Mouse (Mus musculus) MEL (cell line): ENCODE data around the gene Ccdc194. TPM values are rescaled to one million over a fixed set of nuclear protein-coding genes. Genes with fewer than 3 reads are reported as not detected.
A peak's percentile ranks its signal among the peaks of the same experiment; 100 is the strongest.

Source experiments
- DNase-seq: peaks from one replicate; pipeline ENCODE4 v3.0.0; 2011; ENCODE audit warnings: low read depth, low spot score
- H3K27ac ChIP-seq: 2 replicates; pipeline ENCODE4 v1.5.1; 2012; ENCODE audit warnings: low read depth, mild to moderate bottlenecking, control low read depth, low read length, moderate library complexity; ENCODE audit not compliant: control insufficient read depth
- H3K27me3 ChIP-seq, 2 experiments: fragments of 150-350 bp in 1 of 2; sonication (generic) in 1 of 2; 2 replicates each; pipeline ENCODE4 v1.6.1; 2012; ENCODE audit warnings: low read length in 2 of 2, mild to moderate bottlenecking in 2 of 2, improper control_type of control experiment in 1 of 2, moderate library complexity in 1 of 2; ENCODE audit not compliant: insufficient read depth in 2 of 2, control insufficient read depth in 1 of 2
- H3K36me3 ChIP-seq, 2 experiments: 2 replicates each; pipeline ENCODE4 v1.6.1; 2012 to 2014; ENCODE audit warnings: low read length in 2 of 2, improper control_type of control experiment in 1 of 2, inconsistent platforms in 1 of 2, mild to moderate bottlenecking in 1 of 2; ENCODE audit not compliant: insufficient read depth in 2 of 2, control insufficient read depth in 1 of 2
- H3K4me1 ChIP-seq, 2 experiments: fragments of 150-350 bp in 1 of 2; sonication (generic) in 1 of 2; 2 replicates each; pipeline ENCODE4 v1.6.1; 2012; ENCODE audit warnings: low read length in 2 of 2, improper control_type of control experiment in 1 of 2, mild to moderate bottlenecking in 1 of 2; ENCODE audit not compliant: insufficient read depth in 2 of 2, control insufficient read depth in 1 of 2
- H3K4me3 ChIP-seq, 2 experiments: fragments of 150-350 bp in 1 of 2; sonication (generic) in 1 of 2; 2 replicates each; pipeline ENCODE4 v1.5.1; 2012; ENCODE audit warnings: low read depth in 2 of 2, low read length in 2 of 2, mild to moderate bottlenecking in 2 of 2, moderate library complexity in 2 of 2, control low read depth in 1 of 2, improper control_type of control experiment in 1 of 2; ENCODE audit not compliant: control insufficient read depth in 1 of 2, insufficient read depth in 1 of 2
- H3K79me2 ChIP-seq: 2 replicates; pipeline ENCODE4 v1.6.1; 2012; ENCODE audit warnings: mild to moderate bottlenecking, low read length, moderate library complexity; ENCODE audit not compliant: control insufficient read depth, poor library complexity, insufficient read depth
- H3K9ac ChIP-seq: 2 replicates; pipeline ENCODE4 v1.6.1; 2012; ENCODE audit warnings: low read depth, mild to moderate bottlenecking, control low read depth, low read length, moderate library complexity; ENCODE audit not compliant: control insufficient read depth, poor library complexity, severe bottlenecking
- H3K9me3 ChIP-seq: fragments of 150-350 bp; sonication (generic); replicated peaks from 2 replicates; pipeline ENCODE4 v1.6.1; 2012; ENCODE audit warnings: mild to moderate bottlenecking, low read length, improper control_type of control experiment, moderate library complexity; ENCODE audit not compliant: insufficient read depth
- CHD2 ChIP-seq: IDR thresholded peaks from 2 replicates; pipeline ENCODE4 v1.6.1; 2011; ENCODE audit warnings: low read length, improper control_type of control experiment
- CTCF ChIP-seq, 3 experiments: IDR thresholded peaks in 2 of 3; conservative IDR thresholded peaks in 1 of 3; 2 replicates each; pipeline ENCODE4 v1.5.1; 2011 to 2012; ENCODE audit warnings: low read length in 3 of 3, low read depth in 2 of 3, mild to moderate bottlenecking in 2 of 3, improper control_type of control experiment in 1 of 3, inconsistent platforms in 1 of 3, mixed read lengths in 1 of 3, moderate library complexity in 1 of 3; ENCODE audit not compliant: control insufficient read depth in 1 of 3, insufficient read depth in 1 of 3, poor library complexity in 1 of 3, severe bottlenecking in 1 of 3
- ELF1 ChIP-seq: IDR thresholded peaks from 2 replicates; pipeline ENCODE4 v1.6.1; 2014; ENCODE audit warnings: low read depth, mild to moderate bottlenecking, inconsistent platforms, low read length, improper control_type of control experiment, moderate library complexity
- ETS1 ChIP-seq: IDR thresholded peaks from 2 replicates; pipeline ENCODE4 v1.6.1; 2012; ENCODE audit warnings: low read depth, mild to moderate bottlenecking, inconsistent platforms, low read length, improper control_type of control experiment, moderate library complexity
- GATA1 ChIP-seq: IDR thresholded peaks from 2 replicates; pipeline ENCODE4 v1.6.1; 2011; ENCODE audit warnings: low read depth, low read length, improper control_type of control experiment
- HCFC1 ChIP-seq: IDR thresholded peaks from 2 replicates; pipeline ENCODE4 v1.6.1; 2012; ENCODE audit warnings: low read depth, mild to moderate bottlenecking, inconsistent platforms, low read length, improper control_type of control experiment, moderate library complexity
- JUND ChIP-seq: IDR thresholded peaks from 2 replicates; pipeline ENCODE4 v1.6.1; 2011; ENCODE audit warnings: low read depth, mild to moderate bottlenecking, improper control_type of control experiment, low read length
- MAZ ChIP-seq: IDR thresholded peaks from 2 replicates; pipeline ENCODE4 v1.6.1; 2012; ENCODE audit warnings: low read depth, mild to moderate bottlenecking, inconsistent platforms, low read length, improper control_type of control experiment
- NRF1 ChIP-seq: IDR thresholded peaks from 2 replicates; pipeline ENCODE4 v1.6.1; 2014; ENCODE audit warnings: low read depth, mild to moderate bottlenecking, inconsistent platforms, low read length, improper control_type of control experiment, moderate library complexity; ENCODE audit not compliant: poor library complexity, insufficient read depth, severe bottlenecking
- POLR2AphosphoS2 ChIP-seq: IDR thresholded peaks from 2 replicates; pipeline ENCODE4 v1.6.1; 2011; ENCODE audit warnings: low read length, improper control_type of control experiment
- POLR2AphosphoS5 ChIP-seq: IDR thresholded peaks from 2 replicates; pipeline ENCODE4 v1.6.1; 2012; ENCODE audit warnings: low read depth, borderline replicate concordance, mild to moderate bottlenecking, inconsistent platforms, low read length, moderate library complexity, mixed read lengths
- RCOR1 ChIP-seq: IDR thresholded peaks from 2 replicates; pipeline ENCODE4 v1.6.1; 2012; ENCODE audit warnings: low read depth, mild to moderate bottlenecking, inconsistent platforms, low read length, improper control_type of control experiment
- SIN3A ChIP-seq: IDR thresholded peaks from 2 replicates; pipeline ENCODE4 v1.6.1; 2012; ENCODE audit warnings: low read length, improper control_type of control experiment, inconsistent platforms
- TBP ChIP-seq: IDR thresholded peaks from 2 replicates; pipeline ENCODE4 v1.8.0; 2011; ENCODE audit warnings: low read depth, low read length, improper control_type of control experiment
- UBTF ChIP-seq: IDR thresholded peaks from 2 replicates; pipeline ENCODE4 v1.6.1; 2012; ENCODE audit warnings: low read depth, mild to moderate bottlenecking, inconsistent platforms, low read length, improper control_type of control experiment, moderate library complexity, borderline replicate concordance; ENCODE audit not compliant: insufficient read depth
- USF2 ChIP-seq, 2 experiments: IDR thresholded peaks; 2 replicates each; pipeline ENCODE4 v1.6.1; 2011 to 2012; ENCODE audit warnings: improper control_type of control experiment in 2 of 2, low read length in 2 of 2, borderline replicate concordance in 1 of 2, inconsistent platforms in 1 of 2, low read depth in 1 of 2, mild to moderate bottlenecking in 1 of 2; ENCODE audit not compliant: insufficient read depth in 1 of 2
- ZMIZ1 ChIP-seq: IDR thresholded peaks from 2 replicates; pipeline ENCODE4 v1.6.1; 2012; ENCODE audit warnings: low read depth, mild to moderate bottlenecking, inconsistent platforms, low read length, improper control_type of control experiment, moderate library complexity
- ZNF384 ChIP-seq: IDR thresholded peaks from 2 replicates; pipeline ENCODE4 v1.6.1; 2012; ENCODE audit warnings: low read depth, mild to moderate bottlenecking, inconsistent platforms, low read length, improper control_type of control experiment
- polyA plus RNA-seq, 2 experiments: library from polyadenylated mRNA; stranded (reverse) in 1 of 2; unstranded in 1 of 2; fragments of >175 nt in 1 of 2; fragments of >200 nt in 1 of 2; gene quantifications; 2 replicates each; pipeline versions ENCODE4 v1.2.1 to v1.2.4; 2012; ENCODE audit warnings: low replicate concordance in 2 of 2, low read depth in 1 of 2; ENCODE audit not compliant: insufficient read length in 2 of 2, insufficient read depth in 1 of 2, missing spikeins in 1 of 2
- total RNA-seq: library from RNA; depleted of rRNA; stranded (reverse); fragments of 300-350 nt; gene quantifications from 2 replicates; pipeline ENCODE4 v1.2.3, GENCODE M21; 2012

The Ccdc194 gene
- total and polyA plus RNA-seq, 3 experiments = not detected

DNA sequence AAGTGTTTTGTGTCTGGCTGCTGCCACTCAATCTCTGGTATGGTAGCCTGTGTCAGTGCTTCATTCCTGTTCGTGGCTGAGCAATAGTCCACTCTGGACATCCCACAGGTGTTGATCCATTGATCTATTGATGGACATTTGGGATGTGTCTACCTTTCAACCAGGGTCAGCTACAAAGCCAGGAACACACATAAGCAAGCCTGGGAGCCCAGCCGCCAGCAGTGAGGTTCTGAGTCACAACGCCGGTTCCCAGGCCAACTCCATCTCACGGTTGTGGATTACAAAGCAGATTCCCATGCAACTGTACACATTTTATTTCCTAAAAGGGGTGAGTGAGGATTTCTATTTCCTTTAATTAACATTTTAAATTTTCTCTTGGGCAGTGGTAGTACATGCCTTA lies 35.3 kb upstream of the Ccdc194 start:
- H3K9me3 ChIP-seq = no peaks in the 10 kb centered on the region
- no peak for TF ChIP-seq ZNF384
- no peaks in the 10 kb centered on the region for H3K79me2 ChIP-seq
- no peak for DNase-seq
- H3K27me3 ChIP-seq = no peaks in the 10 kb centered on the region
- H3K36me3 ChIP-seq = peaks cover 0 to 7% of the 10 kb centered on the region in 2 experiments; a peak in 2 of 4 replicates
- peaks cover 4 to 11% of the 10 kb centered on the region in 2 experiments; a peak in 3 of 4 replicates for H3K4me1 ChIP-seq
- H3K9ac ChIP-seq = no peak overlapping the region
- no peak overlapping the region for H3K27ac ChIP-seq
- H3K4me3 ChIP-seq = no peak overlapping the region

- H3K27me3 ChIP-seq = no peaks in the 10 kb centered on the region
Observed at GRCm38 (mm10) chr8:71560071-71560470, 34.6 kb upstream of the Ccdc194 start.

DNA sequence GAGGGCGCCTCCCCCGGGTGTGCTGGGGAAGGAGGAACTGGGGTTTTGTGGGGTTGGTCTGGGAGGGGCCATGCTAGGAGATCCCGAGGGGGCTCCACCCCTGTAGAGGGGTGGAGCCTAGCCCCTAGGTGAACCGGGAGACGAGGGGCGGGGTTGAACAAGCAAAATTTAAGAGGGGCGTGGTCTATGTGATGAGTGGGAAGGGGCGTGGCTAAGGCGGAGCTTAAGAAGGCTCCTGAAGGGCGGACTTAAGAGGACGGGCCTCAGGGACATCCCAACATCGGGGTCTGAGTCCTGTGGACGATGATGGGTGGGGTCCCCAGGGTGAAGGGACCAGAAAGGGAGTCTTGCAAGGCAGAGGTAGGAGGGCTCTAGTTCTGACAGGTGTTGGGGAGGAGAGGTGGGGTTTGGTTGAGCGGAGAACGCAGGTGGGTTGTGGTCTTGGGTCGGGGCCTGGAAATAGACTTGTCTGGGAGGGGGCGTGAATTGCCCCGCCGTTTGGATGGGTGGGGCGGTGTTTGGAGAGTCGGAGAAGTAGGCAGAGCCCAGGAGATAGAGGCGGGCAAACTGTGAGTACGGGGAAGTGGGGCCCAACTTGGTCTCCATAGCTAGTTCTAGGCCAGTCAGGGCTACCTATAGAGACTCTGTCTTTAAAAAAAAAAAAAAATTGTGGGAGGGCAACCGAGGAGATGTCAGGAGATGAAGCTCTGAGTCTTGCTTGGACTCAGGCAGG lies 33.6 kb upstream of the Ccdc194 start:
- TF ChIP-seq NRF1 (no peak), CTCF (IDR thresholded peaks at IDR 0.05 in 2 of 3, conservative IDR thresholded peaks at IDR 0.05 in 1 of 3; ENCODE audit: control insufficient read depth in 1 of 3, insufficient read depth in 1 of 3, low read depth in 2 of 3, low read length in 3 of 3, poor library complexity in 1 of 3, severe bottlenecking in 1 of 3) (peak in 2 of 3 experiments; percentile 43 to 50; a peak in 3 of 6 replicates), MAZ (peak; percentile 66), ZNF384 (peak; percentile 61), TBP (peak; percentile 23), POLR2AphosphoS5 (no peak), ZMIZ1 (peak; percentile 12; the same call in 1 of the 2 replicates), UBTF (0 out of 2 replicates have a peak, but pooled peaks have one; percentile 6), CHD2 (no peak), USF2 (IDR thresholded peaks at IDR 0.05; ENCODE audit: borderline replicate concordance in 1 of 2, insufficient read depth in 1 of 2, low read depth in 1 of 2, low read length in 2 of 2) (no peak), RCOR1 (no peak), HCFC1 (peak; percentile 37; the same call in 1 of the 2 replicates), JUND (no peak), GATA1 (no peak), ELF1 (no peak)
- Histone ChIP-seq H3K4me1 (peaks cover 4 to 24% of the 10 kb centered on the region in 2 experiments), H3K9me3 (no peaks in the 10 kb centered on the region), H3K9ac (peak overlapping the region; percentile 80), H3K36me3 (peaks cover 0 to 14% of the 10 kb centered on the region in 2 experiments; a peak in 2 of 4 replicates), H3K27ac (no peak overlapping the region), H3K27me3 (no peaks in the 10 kb centered on the region), H3K79me2 (no peaks in the 10 kb centered on the region), H3K4me3 (peak overlapping the region; percentile 74 to 97)
- DNase-seq = peak; percentile 98

More at GRCm38 (mm10) chr8:71560071-71560470, 34.6 kb upstream of the Ccdc194 start:
- peak; percentile 34 for DNase-seq
- peaks cover 0 to 8% of the 10 kb centered on the region in 2 experiments; a peak in 2 of 4 replicates for H3K36me3 ChIP-seq
- H3K4me1 ChIP-seq = peaks cover 4 to 15% of the 10 kb centered on the region in 2 experiments; a peak in 3 of 4 replicates
- H3K9ac ChIP-seq = no peak overlapping the region
- TF ChIP-seq CTCF (IDR thresholded peaks at IDR 0.05 in 2 of 3, conservative IDR thresholded peaks at IDR 0.05 in 1 of 3; ENCODE audit: control insufficient read depth in 1 of 3, insufficient read depth in 1 of 3, low read depth in 2 of 3, low read length in 3 of 3, poor library complexity in 1 of 3, severe bottlenecking in 1 of 3) (no peak), POLR2AphosphoS2 (no peak), GATA1 (no peak), MAZ (no peak), ETS1 (no peak), SIN3A (no peak)
- H3K9me3 ChIP-seq = no peaks in the 10 kb centered on the region
- H3K79me2 ChIP-seq = no peaks in the 10 kb centered on the region
- H3K27ac ChIP-seq = no peak overlapping the region
- no peak overlapping the region; a peak in 1 of 4 replicates for H3K4me3 ChIP-seq
